Mouse (Mus musculus): Measurements from ENCODE around the gene H2-M9.

H2-M9 gene

DNA sequence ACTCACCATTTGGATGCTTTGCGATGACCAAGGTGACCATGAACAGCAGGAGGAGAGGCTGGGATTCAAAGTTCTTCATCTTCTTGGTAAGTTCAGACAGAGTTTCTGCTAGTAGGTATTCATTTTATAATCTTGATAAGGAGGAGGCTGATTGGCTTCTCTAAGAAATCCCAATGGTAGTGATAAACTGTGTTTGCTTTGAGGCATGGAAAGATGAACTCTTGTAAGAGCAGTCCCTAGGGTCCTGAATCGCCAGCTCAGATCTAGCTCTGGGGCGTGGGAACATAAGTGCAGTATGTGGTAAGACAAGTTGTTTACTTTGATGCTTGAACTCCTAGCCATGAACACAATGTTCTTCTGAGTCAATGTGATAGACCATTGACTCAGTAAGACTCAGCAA, at the start of gene H2-M9:
Gene H2-M9 (minus strand): TSS at position 101 of the 400 bp plus-strand sequence.
- DNase-seq = no peak

- no peak for DNase-seq
These were observed 29.7 kb upstream of the H2-M9 start, which contains the start of gene H2-M1 for GRCm38 (mm10) chr17:36672119-36672518. Gene H2-M1 (minus strand): TSS chr17:36672219.

All from embryo, embryonic 11 days (tissue).